Mouse (Mus musculus) kidney, postnatal 10 days (tissue): ENCODE measurements around the gene Wtap.
A peak's percentile ranks its signal among the peaks of the same experiment; 100 is the strongest.
"Not testable (repeated sequence)": the region's sequence is repeated elsewhere in the genome, so short reads cannot be mapped to it uniquely, and the experiment has no call there.

ENCODE experiments used
- DNase-seq: peaks from one replicate; pipeline ENCODE4 v3.0.0; 2021; ENCODE audit warnings: mixed read lengths

The Wtap gene

GRCm38 (mm10) chr17:12994069-12994468 lies at the start of gene Wtap:
TSS of gene Wtap (minus strand) at chr17:12994169.
- no peak for DNase-seq

DNA sequence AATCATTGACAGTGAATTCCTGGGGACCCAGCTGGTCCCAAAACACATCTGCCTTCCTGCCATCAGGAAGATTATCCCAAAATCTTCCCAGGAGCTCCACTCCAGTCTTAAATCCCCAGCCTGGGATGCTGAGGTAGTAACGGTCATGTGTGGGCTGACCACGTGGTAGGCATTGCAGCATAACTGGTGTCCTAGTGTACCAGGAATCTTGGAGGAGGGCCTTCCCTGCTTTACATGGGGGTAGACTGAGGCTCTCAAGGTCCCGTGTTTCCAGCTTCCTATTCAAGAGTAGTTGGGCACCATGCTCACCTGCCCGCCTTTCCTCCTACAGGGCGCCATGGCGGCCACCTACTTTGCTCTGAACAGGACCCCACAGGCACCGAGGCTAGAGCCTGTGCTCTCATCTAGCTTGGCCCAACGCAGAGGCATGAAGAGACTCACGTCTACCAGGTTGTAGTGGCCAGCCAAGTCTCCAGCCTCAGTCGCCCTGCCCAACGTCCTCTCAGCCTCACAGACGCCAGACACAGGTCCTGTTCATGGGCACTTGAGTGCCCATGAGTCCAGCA lies 42.7 kb upstream of the Wtap start:
- DNase-seq, result not testable (repeated sequence)

DNA sequence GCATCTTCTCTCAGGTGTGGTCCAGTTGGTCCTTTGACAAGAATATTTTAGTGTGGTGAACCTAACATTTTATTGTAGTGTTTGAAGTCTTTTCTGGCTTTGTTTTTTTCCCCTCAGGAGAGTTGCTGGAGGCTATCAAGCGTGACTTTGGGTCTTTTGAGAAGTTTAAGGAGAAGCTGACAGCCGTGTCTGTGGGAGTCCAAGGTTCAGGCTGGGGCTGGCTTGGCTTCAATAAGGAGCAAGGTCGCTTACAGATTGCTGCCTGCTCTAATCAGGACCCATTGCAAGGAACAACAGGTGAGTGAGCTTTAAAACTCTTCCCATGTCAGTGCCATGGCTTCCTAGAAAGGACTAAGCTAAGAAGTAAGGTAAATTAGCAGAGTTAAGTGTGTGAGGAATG lies 19.3 kb upstream of the Wtap start:
- peak; percentile 57 for DNase-seq

DNA sequence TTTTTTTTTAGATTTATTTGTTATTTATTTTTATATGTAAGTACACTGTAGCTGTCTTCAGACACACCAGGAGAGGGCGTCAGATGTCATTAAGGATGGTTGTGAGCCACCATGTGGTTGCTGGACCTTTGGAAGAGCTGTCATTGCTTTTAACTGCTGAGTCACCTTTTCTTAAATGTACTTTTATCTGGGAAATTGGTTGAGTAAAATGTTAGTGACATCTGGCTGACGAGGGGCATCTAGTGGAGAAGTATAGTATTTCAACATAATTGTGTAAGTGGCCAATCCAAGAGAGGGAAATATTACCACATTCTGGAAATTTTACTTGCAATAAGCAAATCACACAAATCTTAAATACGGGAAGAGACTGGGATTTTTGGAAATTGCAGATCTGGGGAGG lies 15.9 kb upstream of the Wtap start:
- DNase-seq, result peak; percentile 23

GRCm38 (mm10) chr17:13008528-13008927 lies 14.6 kb upstream of the Wtap start:
- peak; percentile 38 for DNase-seq

- DNase-seq, result peak; percentile 100
Observed at GRCm38 (mm10) chr17:13007730-13008425, 13.9 kb upstream of the Wtap start.

DNA sequence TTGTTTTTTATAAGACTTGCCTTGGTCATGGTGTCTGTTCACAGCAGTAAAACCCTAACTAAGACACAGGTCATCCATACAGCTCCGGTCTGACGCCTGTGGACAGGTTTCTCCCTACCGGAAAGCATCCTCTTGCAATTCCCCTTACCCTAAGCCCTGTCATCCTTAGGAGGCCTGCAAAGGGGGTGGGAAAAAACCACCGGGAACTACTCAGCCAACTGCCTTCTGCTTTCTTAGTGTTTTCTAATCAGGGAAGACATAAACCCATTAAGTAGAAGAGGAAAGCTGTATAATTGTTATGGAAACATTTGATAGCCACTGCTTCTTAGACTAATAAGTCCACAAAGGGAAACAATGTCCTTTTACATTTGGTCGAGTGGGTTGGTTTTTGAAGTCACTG lies 13.0 kb upstream of the Wtap start:
- no peak for DNase-seq

DNA sequence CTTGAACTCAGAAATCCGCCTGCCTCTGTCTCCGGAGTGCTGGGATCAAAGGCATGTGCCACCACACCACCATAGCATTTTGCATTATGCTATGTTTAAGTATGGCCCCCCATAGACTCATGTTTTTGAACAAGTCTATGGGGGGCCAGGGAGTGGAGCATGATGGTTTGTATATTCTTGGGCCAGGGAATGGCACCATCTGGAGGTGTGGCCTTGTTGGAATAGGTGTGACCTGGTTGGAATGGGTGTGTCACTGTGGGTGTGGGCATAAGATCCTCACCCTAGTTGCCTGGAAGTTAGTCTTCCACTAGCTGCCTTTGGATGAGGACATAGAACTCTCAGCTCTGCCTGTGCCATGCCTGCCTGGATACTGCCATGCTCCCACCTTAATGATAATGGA lies 12.6 kb upstream of the Wtap start, which contains the start of gene Sod2:
Sod2 (plus strand) TSS at position 301 of the 400 bp plus-strand sequence.
- DNase-seq, result not testable (repeated sequence)

GRCm38 (mm10) chr17:13004436-13004835 lies 10.5 kb upstream of the Wtap start:
- DNase-seq, result not testable (repeated sequence)

DNA sequence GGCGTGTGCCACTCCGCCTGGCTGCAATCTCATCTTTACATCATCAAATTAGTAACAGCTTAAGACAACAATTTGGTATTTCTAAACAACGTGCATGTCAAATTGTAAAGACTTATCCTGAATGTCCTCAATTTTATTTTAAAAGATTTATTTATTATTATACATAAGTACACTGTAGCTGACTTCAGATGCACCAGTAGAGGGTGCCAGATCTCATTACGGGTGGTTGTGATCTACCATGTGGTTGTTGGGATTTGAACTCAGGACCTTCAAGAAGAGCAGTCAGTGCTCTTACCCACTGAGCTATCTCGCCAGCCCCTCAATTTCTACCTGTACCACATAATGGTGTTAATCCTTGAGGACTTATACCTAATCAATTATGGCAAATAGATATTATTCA lies 8.3 kb upstream of the Wtap start:
- not testable (repeated sequence) for DNase-seq

- no peak for DNase-seq
Observed at GRCm38 (mm10) chr17:12999069-12999468, 5.1 kb upstream of the Wtap start.

GRCm38 (mm10) chr17:12997890-12998289 lies 3.9 kb upstream of the Wtap start:
- DNase-seq, result no peak

GRCm38 (mm10) chr17:12996345-12996744 lies 2.4 kb upstream of the Wtap start:
- peak; percentile 79 for DNase-seq

DNA sequence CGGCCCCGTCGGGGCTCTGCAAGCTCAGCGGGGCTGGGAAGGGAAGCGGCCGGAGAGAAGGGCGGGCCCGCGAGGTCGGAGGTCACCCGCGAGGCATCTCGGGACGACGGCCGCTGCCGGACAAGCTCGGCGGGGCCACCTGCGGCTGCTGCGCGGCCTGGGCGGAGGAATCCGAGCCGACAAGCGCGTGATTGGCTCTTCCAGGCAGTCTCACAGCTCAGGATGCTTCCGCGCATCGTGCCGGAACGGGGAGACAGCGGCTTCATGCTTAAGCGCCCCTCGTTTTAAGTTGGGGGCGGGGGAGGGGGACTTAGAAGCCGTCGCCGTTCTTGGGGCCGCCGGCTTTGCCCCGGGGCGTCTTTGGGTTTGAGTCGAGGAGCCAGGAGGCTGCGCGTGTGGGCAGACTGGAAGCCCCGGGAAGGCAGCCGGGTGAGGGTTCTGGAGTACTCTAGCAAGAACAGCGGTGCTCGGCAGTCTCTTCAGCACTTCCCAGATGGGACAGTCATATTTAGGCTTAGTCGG lies 1.4 kb downstream of the Wtap start:
- peak; percentile 98 for DNase-seq

- DNase-seq, result peak; percentile 95
Observed at GRCm38 (mm10) chr17:12991635-12992358, 2.2 kb downstream of the Wtap start.

GRCm38 (mm10) chr17:12991194-12991634 lies 2.8 kb downstream of the Wtap start:
- peak; percentile 46 for DNase-seq

DNA sequence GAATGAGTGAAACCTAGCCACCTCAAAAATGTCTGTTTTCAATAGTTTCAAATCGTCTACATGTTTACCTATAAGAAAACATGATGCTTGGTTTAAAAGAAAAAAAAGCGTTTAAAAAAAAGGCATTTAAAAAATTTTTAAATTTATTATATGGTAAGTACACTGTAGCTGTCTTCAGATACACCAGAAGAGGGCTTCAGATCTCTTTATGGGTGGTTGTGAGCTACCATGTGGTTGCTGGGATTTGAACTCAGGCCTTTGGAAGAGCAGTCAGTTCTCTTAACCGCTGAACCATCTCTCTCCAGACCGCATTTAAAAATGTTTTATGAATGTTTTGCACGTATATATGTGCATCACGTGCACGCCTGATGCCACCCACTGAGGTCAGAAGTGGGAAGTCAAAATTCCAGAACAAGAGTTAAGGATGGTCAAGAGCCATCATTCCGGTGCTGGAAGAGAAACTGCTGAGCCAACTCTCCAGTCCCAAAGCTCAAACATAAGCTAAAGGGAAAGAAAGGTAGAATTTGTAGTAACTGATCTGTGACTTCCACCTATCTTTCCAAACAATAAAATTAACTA lies 3.3 kb downstream of the Wtap start:
- DNase-seq, result no peak

DNA sequence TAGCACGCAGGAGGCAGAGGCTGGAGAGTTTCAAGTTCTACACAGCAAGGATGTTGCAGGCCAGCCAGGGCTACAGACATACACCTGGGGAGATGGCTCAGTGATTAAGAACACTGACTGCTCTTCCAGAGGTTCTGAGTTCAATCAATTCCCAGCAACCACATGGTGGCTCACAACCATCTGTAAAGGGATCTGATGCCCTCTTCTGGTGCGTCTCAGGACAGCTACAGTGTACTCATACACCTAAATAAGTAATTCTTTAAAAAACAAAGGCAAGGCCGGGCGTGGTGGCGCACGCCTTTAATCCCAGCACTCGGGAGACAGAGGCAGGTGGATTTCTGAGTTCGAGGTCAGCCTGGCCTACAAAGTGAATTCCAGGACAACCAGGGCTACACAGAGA lies 5.9 kb downstream of the Wtap start:
- DNase-seq, result not testable (repeated sequence)

- no peak for DNase-seq
Observed at GRCm38 (mm10) chr17:12983988-12984387, 10.0 kb downstream of the Wtap start.

GRCm38 (mm10) chr17:12978546-12978945 lies 15.4 kb downstream of the Wtap start:
- no peak for DNase-seq

- no peak for DNase-seq
Observed at GRCm38 (mm10) chr17:12973851-12974250, 20.1 kb downstream of the Wtap start.

GRCm38 (mm10) chr17:12967173-12967572 lies 26.8 kb downstream of the Wtap start:
- no peak for DNase-seq

- DNase-seq, result no peak
Observed at GRCm38 (mm10) chr17:12963476-12963875, 30.5 kb downstream of the Wtap start.
